Mouse (Mus musculus) gastrocnemius, adult 8-10 months (tissue): ENCODE measurements around the gene Galnt10. TPM values are rescaled to one million over a fixed set of nuclear protein-coding genes. Genes with fewer than 3 reads are reported as not detected.

Source experiments
- DNase-seq, 2 experiments: peaks; one replicate each; pipeline ENCODE4 v3.0.0; 2022; ENCODE audit warnings: low spot score in 2 of 2
- total RNA-seq, 4 experiments: library from RNA; stranded (reverse); gene quantifications; 2 replicates each; pipeline ENCODE4 v1.2.4; 2022

Galnt10 gene
- total RNA-seq, result 1 to 10 TPM; 2.3 to 3.5 (median 3.2) TPM

DNA sequence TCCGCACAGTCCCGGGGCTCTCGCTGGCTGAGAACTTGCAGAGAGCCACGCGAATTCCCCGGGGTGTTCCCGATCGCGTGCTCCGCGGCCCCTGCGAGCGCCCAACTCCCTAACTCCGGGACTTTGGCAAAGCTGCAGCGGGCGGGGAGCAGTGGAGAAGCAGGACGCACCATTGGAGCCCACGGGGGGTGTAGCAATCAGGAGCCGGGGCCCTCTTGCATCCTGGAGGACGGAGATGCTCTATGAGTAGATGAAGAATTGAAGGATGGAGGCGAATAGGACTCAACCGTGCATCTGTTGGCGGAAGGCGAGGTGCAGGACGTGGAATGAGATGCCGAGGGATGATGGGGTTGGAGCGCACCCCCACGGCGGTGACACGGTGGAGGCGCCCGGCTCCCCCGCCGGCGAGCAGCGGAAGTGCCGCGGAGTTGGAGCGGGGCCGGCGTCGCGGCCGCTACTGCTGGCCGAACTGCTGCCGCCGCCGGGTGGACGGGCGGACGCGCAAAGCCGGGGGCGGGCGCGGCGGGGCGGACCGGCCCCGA is at the start of gene Galnt10:
Galnt10 (plus strand) TSS at position 425 of the 542 bp plus-strand sequence.
- peak; percentile 85 to 87 for DNase-seq

DNA sequence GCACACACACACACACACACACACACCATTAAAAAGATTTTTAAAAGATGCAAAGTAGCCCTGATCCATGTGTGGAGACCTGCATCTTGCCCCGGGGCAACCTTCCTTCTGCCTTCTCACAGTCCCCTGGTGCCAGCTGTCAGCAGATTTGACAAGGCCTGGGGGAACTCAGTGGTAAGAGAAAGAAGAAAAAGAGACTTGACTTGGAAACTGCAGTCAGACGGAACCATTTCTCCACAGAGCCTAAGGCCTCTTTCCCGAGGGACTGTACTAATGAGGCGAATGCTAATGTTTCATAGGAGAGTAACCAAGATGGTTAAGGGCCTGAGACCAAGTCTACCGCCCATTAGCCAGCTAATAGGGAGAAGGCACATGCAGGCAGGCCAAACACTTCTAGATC is 49.3 kb upstream of the Galnt10 start:
- no peak for DNase-seq

DNA sequence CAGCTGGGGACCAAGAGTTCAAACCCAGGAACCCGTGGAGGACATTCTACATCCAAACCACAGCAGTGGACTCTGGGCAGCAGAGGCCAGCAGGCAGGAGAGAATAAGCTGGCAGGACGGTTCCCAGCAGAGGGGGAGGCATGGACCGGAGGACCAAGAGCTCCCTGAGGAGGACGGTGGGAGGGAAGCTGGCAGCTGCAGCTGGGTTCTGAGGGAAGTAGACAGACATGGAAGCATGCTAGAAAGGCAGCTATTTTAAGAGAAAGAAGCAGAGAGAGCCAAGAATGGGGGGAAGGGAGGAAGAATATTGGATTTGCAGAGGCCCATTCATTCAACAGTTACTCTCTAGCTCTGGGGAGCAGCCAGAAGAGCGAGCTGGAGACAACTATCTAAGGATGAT is 47.1 kb upstream of the Galnt10 start:
- no peak for DNase-seq

DNA sequence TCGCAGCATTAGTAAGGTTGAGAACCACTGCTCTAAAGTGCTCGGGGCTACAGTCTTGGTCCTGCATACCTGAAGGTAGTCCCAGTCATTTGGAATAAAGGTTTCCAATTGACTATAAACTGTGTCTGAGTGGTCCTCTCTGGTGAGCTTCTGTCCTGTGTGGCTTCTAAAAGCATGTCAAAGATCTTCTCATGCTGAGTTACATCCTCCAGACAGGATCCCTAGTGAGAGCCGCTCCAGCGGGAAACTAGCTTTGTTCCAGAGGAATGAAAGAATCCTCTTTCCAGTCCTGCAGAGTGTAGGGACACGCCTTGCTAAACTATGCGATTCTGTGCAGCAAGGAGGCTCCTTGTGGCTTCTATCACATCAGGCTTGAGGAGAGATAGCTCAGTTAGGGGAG is 45.9 kb upstream of the Galnt10 start:
- DNase-seq, result no peak

DNA sequence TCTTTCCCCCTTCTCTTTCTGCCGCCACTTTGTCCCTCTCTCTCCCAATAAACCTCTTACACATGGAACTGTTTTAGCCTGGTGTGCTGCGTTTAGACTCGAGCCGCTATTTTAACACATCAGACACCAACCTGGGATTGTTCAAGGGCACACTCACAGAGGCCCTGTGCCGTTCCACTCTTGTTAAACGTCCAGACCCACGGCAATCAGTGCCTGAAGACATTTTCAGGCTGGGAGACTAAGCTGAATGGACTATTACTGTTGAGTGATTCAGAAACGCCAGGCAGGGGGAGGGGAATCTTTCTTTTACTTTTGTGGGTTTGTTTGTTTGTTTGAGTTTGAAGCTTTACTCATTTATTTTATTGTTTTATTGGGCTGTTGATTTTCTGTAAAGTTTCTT is 45.1 kb upstream of the Galnt10 start:
- DNase-seq, result no peak

DNA sequence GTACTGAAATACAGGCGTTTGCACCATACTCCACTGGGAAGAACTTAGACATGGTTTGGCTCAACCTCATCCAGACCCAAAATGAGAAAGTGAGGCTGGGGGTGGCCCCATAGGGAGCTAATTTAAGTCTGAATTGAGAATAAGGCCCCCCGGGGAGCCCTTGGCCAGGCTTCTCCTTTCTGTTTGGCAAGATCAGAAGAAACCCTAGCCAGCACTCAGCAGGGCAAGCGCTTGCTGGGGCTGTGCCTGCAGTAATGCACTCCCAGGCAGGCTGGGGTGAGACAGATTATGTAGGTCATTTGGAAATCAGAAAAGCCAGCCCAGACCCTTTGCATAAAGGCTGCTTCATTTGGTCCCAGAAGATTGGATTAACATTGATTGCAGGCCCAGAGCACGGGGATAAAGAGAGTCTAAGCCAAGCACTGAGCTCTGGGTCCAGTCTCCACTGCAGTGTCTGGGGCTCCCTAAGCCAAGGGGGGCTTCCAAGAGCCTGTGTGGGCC is 44.6 kb upstream of the Galnt10 start:
- DNase-seq, result peak; percentile 30 to 51

DNA sequence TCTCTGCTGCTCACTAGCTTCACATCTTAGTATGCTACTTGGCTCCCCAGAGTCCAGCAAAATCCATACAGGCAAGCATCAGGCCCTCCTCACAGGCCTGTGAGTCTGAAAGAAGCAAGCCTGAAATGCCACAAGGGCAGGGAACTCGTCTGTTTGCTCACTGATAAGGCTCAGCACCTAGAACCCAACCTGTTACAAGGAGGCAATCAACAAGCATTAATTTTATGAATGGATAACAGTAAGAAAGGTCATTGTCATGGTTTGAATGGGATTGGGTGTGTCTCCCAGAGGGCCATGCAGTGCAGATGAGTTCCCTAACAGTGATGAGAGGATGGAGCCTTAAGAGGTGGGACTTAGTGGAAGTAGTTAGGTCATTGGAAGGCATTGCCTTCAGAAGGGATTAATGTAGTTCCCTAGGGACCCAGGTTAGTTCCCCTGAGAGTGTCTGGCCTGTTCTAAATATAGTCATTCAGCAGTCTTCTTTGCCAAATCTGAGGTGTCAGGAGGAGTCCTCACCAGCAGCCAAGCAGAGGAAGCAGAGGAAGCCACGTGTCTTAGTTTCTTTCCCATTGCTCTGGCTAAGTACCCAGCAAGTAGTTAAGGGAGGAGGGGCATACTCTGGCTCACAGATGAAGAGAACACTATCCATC is 43.3 kb upstream of the Galnt10 start:
- peak in 1 of 2 experiments; percentile 17 for DNase-seq

DNA sequence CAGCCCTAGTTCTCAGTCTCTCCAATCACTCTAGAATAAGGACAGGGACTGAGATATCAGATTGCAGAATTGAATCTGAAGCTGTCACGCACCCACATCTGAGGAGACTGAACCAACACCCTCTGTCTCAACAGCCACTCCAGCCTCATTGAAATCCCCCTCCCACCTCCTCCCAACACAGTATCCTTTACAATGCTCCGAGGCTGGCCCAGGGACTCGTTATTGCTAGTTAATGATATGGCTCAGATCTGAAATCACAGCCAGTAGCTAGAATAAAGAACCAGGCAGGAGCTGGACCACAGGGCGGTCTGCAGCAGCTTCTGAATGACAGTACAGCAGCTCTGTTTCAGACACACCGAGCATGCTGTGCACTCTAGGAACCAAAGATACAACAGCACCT is 40.2 kb upstream of the Galnt10 start:
- DNase-seq, result no peak

DNA sequence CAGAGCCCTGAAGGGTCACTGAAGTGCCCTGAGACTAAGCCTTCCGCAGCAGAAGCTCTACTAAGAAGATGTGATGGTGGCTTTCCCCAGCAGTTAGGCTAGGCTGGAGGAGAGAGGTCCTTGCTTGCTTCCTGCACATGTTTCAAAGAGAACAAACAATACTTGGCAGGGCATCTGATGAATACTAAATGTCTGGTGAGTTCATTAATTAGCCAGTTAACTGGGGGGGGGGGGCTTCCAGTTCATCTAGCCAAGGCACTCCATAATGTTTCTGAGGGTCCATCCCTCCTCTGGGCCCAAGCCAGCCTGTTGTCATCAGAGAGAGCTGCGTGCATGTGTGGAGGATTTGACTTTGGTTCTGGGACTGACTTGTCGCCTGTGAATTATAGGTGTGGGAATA is 39.6 kb upstream of the Galnt10 start:
- DNase-seq, result no peak

DNA sequence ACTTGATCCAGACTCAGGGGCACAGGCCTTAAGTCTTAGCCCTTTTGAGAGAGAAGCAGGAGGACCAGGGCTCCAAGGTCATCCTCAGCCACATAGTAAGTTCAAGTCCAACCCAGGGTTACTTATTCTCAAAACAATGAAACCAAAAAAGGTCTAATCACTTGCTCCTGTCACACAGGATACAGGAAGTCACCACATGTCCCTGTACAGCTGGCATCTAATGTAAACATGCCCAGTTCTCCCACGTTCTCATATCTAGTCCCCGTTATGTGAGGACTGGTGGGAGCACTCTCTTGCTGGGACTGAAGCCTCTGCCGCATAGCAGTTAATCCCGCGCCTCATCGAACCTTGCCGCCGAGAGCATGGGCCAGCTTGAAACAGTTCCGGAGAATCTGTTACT is 30.7 kb upstream of the Galnt10 start:
- no peak for DNase-seq

DNA sequence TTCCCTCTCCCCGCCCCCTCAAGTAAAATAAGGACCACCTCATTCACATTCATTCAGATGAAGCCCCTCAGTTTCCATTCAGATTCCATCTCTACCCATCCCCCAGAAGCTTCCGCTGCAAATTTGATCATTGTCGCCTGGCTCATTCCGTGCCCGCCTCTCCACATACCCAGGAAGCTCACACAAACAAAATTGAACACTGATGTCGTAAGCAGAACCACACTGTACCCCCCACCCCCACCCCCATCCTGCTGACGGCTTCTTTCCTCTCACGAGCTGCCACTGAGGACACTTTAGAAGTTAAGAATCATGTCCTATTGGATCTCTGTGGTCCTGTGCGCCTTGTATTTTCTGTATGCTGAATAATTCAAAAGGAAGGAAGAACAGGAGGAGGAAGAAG is 30.0 kb upstream of the Galnt10 start:
- DNase-seq, result no peak

DNA sequence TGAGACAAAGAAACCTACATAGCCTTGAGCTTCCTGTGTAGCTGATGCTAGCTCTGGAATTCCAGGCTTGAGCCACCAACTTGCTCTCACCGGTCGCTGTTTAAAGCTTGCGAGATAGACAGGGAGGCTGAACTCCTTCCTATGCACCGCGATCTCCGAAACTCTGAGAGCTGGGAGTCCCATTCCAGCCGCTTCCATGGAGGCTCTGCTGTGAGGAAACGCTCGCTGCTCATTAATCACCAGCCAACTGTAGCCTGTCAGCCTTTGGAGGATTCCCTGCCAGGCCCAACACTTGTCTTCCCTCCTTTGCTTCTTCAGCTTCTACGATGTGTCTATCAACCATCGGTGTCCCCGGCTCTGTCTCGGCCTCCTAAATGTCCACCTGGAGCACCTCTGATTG is 29.4 kb upstream of the Galnt10 start:
- DNase-seq, result no peak

DNA sequence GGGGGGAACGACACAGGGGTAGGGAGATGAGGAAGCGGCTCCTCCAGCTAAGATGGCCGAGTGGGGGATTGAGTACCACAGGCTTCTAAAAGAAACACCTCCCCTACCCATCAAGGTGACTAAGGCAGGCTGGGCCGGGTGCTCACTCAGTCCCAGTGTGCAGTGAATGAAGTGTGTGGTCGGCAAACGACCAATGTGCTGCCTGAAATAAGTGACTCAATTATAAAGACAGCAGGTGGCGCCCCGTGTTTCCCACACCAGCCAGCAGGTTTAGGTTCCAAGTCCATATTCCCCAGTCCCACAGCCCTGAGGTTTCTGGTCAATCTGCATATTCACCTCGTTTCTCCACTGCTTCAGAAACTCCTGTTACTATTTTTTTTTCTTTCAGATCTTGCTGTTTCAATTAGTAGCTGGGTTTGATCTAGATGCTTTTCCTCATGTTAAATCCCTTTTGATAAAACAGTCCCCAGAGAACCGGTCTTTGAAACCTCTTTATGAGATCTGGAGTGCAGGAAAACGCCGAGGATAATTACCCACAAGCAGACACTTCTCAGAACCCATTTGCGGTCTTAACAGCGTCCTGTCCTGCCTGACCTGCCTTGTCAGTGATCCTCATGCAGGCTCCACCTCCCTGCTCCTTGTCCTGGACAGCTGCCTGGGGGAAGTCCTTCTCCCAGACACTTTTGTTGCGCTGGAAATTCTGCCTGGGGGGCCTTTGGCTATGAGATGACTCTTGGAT is 27.5 kb upstream of the Galnt10 start:
- peak; percentile 43 to 50 for DNase-seq

DNA sequence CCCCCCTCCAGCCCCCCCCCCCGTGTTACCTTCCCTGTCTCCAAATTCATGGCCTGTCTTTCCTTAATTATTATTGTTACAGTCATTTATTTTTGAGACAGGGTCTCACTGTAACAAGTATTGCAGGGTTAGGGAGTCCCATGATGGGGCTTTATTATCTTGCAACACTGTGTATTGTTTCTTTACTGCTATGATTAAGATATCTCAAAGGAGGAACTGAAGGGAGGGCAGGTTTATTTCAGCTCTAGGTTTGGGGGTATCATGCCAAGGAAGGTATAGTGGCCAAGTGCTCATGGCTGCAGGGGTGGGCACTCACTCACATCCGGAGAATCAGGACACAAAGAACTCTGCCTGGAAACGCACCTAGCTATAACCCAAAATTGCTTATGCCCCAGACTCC is 23.8 kb upstream of the Galnt10 start:
- DNase-seq, result no peak

DNA sequence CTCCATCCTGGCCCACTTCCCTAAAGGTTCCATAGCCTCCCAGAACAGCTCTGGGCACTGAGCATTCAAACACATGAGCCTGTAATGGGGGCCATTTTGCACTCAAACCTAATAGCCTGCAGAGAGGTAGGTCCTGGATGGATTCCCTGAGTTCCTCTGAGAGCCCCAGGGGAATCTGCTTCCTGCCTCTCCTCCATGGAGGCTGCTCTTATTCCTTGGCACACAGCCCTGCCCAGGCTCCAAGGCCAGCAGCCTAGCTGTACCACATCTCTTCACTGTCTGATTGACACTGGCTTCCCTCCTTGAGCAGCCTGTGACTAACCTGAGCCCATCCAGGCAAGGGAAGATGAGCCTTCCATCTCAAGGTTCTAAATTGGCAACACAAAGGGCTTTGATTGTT is 23.4 kb upstream of the Galnt10 start:
- DNase-seq, result no peak

DNA sequence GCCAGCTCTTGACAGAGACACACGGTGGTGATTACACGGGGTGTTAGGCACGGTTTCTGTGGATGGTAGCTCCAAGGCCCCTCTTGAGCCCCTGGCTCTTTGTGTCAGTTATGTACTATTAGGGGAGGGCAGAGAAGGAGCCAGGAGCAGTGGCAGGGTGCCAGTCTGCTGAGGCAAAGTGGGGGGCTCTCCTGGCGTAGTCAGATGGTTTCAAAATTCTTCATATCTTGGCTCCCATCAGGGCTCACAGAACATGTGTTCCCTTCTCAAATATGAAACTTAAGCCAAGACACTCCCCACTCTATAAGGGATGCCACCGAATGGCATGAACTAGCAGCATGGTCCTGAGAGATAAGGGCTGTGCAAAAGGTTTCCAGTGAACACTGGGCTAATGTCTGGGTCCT is 20.8 kb upstream of the Galnt10 start:
- no peak for DNase-seq

DNA sequence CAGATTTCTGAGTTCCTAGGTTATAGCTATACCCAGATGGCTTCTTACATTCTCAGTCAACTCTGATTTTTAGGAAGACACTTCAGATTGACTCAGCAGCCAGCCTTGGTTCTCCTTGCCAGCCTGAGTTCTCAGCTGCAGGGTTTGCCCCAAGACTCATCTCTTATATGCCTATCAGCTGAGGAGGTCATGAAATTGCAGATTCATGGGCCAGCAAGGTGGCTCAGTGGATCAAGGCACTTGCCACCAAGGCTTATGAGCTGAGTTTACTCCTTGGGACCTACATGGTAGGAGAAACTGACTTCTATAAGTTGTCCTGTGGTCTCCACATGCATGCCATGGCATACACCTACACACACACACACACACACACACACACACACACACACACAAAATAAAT is 19.8 kb upstream of the Galnt10 start:
- no peak for DNase-seq

DNA sequence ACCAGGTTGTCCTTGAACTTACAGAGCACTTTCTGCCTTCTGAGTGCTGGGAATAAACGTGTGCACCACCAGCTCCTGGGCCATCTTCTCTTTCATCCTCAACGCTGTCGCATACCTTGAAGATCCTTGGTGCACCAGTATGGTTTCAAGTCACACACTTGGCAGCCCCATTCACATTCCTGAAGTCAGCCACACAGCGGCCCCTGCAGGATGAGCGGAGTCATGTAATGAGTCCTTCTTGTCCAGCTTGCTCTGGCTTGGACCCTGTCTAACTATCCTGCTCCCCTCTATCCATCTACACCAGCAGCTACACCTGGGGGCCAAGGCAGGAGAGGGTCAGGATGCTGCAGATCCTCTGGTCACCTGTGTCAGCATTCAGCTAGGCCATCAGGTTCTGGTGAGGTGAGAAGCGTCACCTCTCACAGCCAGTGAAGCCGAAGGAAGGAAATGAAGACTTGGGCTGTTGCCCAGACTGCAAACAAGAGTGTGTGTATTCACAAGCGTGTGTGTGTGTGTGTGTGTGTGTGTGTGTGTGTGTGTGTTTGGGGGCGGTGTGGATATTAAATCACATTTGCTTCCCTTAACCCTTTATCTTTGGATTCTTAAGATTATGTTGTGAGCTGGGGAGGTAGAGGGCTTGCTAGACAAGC is 18.0 kb upstream of the Galnt10 start:
- DNase-seq, result peak; percentile 33 to 35

DNA sequence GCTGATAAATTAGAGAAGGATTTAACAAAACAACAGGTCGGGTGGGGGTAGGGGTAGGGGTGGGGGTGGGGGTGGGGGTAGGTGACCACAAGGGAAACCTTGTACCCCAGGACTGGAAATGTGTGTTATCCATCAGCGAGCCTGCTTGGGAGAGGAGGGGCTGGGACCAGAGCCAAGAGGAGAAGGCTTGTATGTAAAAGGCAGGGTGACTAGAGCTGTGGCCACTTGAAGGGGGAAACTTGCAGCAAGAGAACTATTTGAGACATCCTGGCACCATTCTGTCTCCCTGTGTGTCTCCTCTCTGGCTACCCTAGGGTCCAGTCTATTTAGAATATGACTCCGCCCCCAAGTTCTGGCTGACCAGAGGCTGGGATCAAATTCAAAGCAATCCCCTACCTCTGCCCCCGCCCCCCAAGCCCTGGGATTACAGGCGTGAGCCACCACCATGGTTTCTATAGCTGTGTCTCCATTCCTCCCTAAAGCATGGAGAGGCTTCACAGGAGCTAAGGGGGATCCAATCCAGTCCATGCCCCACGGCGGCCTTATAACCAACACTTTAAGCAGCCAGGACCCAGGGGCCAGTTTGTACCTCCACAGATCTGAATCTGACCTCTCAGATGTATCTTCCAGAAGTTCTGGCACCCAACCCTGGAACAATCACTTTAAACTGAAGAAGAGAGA is 13.3 kb upstream of the Galnt10 start:
- DNase-seq, result no peak

DNA sequence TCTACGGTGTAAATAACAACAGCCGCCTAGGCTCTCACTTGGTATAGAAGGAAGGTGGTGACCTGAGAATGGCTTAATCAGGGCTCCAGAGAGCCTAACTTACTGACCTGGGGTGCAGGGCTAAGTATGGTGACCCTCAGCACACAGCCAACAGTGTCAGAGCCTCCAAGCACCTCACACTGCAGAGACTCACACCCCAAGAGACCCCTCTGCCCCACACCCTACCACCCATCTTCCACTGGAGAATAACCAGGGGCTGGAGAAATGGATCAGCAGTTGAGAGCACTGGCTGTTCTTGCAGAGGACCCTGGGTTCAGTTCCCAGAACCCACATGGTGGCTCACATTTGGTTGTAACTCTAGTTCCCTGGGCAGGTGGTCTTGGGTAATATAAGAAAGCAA is 12.2 kb upstream of the Galnt10 start:
- DNase-seq, result no peak

DNA sequence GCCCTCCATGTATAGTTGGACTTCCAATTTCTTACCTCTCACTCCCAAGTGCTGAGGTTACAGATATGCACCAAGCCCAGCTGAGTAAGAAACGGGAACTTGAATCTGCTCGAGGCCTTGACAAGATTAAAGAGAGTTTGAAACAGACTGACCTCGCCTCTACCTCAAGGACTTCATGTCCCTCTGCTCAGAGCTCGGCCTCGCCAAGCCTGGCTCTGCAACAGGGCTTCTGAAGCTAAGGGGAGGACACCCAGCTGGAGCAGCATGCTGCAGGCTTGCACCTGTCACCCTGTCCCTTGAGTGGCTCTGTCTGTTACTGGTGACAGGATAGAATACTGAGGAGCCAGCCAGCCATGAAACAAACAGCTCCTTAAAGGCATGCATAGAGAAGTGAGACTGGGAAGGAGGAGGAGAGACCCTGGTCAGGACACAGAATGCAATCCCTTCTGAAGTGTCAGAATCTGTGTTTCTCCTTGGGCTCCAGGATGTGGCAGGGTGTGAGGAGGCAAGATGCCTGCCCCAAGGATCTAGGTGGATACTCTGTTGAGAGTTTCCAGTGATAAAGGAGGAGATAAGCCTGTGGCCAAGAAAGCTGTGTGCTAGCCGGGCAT is 11.2 kb upstream of the Galnt10 start:
- DNase-seq, result no peak
